Mouse (Mus musculus): ENCODE data around the gene Fgl2.

- TF ChIP-seq CTCF (IDR thresholded peaks at IDR 0.05; ENCODE audit: extremely low read depth, insufficient read length, insufficient replicate concordance, low read depth, low read length) = no peak
- TF ChIP-seq POLR2A (IDR thresholded peaks at IDR 0.05; ENCODE audit: low read depth, low read length) = no peak
Observed at GRCm38 (mm10) chr5:21382678-21383077, 10.2 kb downstream of the Fgl2 start.

Data from small intestine, adult 2 months (tissue).